Comparison of ENCODE assay signal across 9 mouse cellular contexts in the genomic region with DNA sequence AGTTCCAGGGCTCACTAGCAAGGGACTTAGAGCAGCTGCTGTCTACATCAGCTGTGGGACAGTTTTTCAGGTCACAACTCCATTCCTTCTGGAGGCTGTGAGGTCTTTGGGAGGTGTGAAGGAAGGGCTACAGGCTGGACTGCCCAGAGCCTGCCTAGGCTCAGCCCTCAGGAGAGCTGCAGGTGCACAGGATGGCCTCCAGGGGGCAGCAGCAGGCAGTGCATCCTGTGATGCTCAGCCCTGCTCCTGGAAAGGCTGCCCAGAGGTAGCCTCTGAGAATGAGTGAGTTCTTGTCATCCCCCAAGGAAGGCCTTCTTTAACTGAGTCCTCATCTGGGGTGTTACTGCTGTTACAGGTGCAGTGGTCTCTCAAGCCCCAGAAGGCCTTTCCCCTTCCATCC. TPM values are rescaled to one million over a fixed set of nuclear protein-coding genes. Genes with fewer than 3 reads are reported as not detected.
DNase-seq lines count a peak whose midpoint lies in the region; ATAC-seq and TF ChIP-seq lines count a peak whose summit lies in the region.
"Had no signal": no experiment of that assay in that cellular context is flagged by ENCODE, and none has a peak within 500 bp of the region (broad histone marks: within the 10 kb centered on the region; RNA-seq: fewer than 3 reads in every experiment).

No protein-coding gene starts in this region.

- peak; percentile 79 for DNase-seq in layer of hippocampus, adult 11-12 months (ENCODE audit: low spot score)
- DNase-seq in layer of hippocampus, adult 9-10 months (ENCODE audit: low spot score) = no peak
- peak; percentile 84 for DNase-seq in embryo, embryonic 10 days (ENCODE audit: low spot score)
- DNase-seq in gastrocnemius, postnatal 4 days (ENCODE audit: low spot score in 2 of 2) = peak; percentile 67 to 73
- peak; percentile 71 for DNase-seq in kidney, adult 18-20 months
- peak; percentile 72 for DNase-seq in limb, embryonic 14.5 days (ENCODE audit: low spot score)
- DNase-seq in spleen, adult 2 months (ENCODE audit: low read depth in 1 of 2, low spot score in 2 of 2) = peak in 1 of 2 experiments; percentile 56

- ATAC-seq in limb, embryonic 14.5 days (ENCODE audit: low FRiP score, low read depth) = peak; percentile 54; the same call in 1 of the 2 replicates
- ATAC-seq in midbrain, embryonic 16.5 days = peak; percentile 76

- H3K4me1 ChIP-seq in limb, embryonic 14.5 days (ENCODE audit: control insufficient read depth, insufficient read depth, low read length) = no peaks in the 10 kb centered on the region
- H3K4me1 ChIP-seq in midbrain, embryonic 16.5 days (ENCODE audit: control insufficient read depth, insufficient read depth, low read length) = no peaks in the 10 kb centered on the region
- no peaks in the 10 kb centered on the region for H3K4me1 ChIP-seq in spleen, adult 2 months (ENCODE audit: control insufficient read depth, insufficient read depth, insufficient read length)
- H3K4me1 ChIP-seq: megakaryocyte, embryonic 14.5 days had no signal

- no peak overlapping the region for H3K27ac ChIP-seq in limb, embryonic 14.5 days (replicated peaks; ENCODE audit: low read depth, low read length)
- H3K27ac ChIP-seq in midbrain, embryonic 16.5 days (ENCODE audit: low read length) = no peak overlapping the region
- H3K27ac ChIP-seq in spleen, adult 2 months (ENCODE audit: insufficient read depth, low read length) = no peak overlapping the region

- no peak overlapping the region for H3K4me2 ChIP-seq in limb, embryonic 14.5 days (replicated peaks; ENCODE audit: low read depth, low read length, severe bottlenecking)
- H3K4me2 ChIP-seq in midbrain, embryonic 16.5 days (ENCODE audit: low read length) = no peak overlapping the region

- TF ChIP-seq POLR2A in limb, embryonic 14.5 days (IDR thresholded peaks at IDR 0.05; ENCODE audit: borderline replicate concordance, extremely low read depth, insufficient read depth, insufficient read length) = no peak
- no peak for TF ChIP-seq POLR2A in spleen, adult 2 months (IDR thresholded peaks at IDR 0.05; ENCODE audit: low read depth, low read length)

- no peak overlapping the region for H3K9ac ChIP-seq in limb, embryonic 14.5 days (ENCODE audit: low read depth, low read length, severe bottlenecking)
- H3K9ac ChIP-seq in midbrain, embryonic 16.5 days (ENCODE audit: low read depth, low read length) = peak overlapping the region; percentile 8; the same call in 1 of the 2 replicates

- no peaks in the 10 kb centered on the region for H3K27me3 ChIP-seq in limb, embryonic 14.5 days (ENCODE audit: control insufficient read depth, insufficient read depth, low read length)
- H3K27me3 ChIP-seq in midbrain, embryonic 16.5 days (ENCODE audit: control insufficient read depth, insufficient read depth, low read depth, low read length) = no peaks in the 10 kb centered on the region
- no peaks in the 10 kb centered on the region for H3K27me3 ChIP-seq in spleen, adult 2 months (ENCODE audit: control insufficient read depth, insufficient read depth, low read length)

- peak; percentile 99 for TF ChIP-seq CTCF in spleen, adult 2 months (IDR thresholded peaks at IDR 0.05; ENCODE audit: extremely low read depth, insufficient read depth, insufficient read length, insufficient replicate concordance)

- no peak overlapping the region for H3K4me3 ChIP-seq in limb, embryonic 14.5 days (replicated peaks; ENCODE audit: low read length)
- H3K4me3 ChIP-seq in midbrain, embryonic 16.5 days (ENCODE audit: low read depth, low read length) = no peak overlapping the region
- H3K4me3 ChIP-seq in spleen, adult 2 months (ENCODE audit: extremely low read depth, insufficient read depth, insufficient read length) = no peak overlapping the region
- H3K4me3 ChIP-seq: megakaryocyte, embryonic 14.5 days had no signal

- peaks cover 85% of the 10 kb centered on the region for H3K36me3 ChIP-seq in limb, embryonic 14.5 days (ENCODE audit: control insufficient read depth, insufficient read depth, low read length)
- H3K36me3 ChIP-seq in midbrain, embryonic 16.5 days (ENCODE audit: control insufficient read depth, insufficient read depth, low read length) = peaks cover 22% of the 10 kb centered on the region; the same call in 1 of the 2 replicates
- H3K36me3 ChIP-seq in spleen, adult 2 months (ENCODE audit: control insufficient read depth, insufficient read depth, low read length) = peaks cover 18% of the 10 kb centered on the region

- H3K9me3 ChIP-seq in limb, embryonic 14.5 days (ENCODE audit: control insufficient read depth, low read length) = no peaks in the 10 kb centered on the region
- no peaks in the 10 kb centered on the region for H3K9me3 ChIP-seq in midbrain, embryonic 16.5 days (replicated peaks; ENCODE audit: control insufficient read depth, low read length, poor library complexity, severe bottlenecking)
- H3K9me3 ChIP-seq: megakaryocyte, embryonic 14.5 days had no signal

RNA-seq across cellular contexts. Expression of a gene that starts 12.5 kb away (rescaled TPM):
- 10 to 100 TPM; 19.3 to 22.1 TPM for total RNA-seq in gastrocnemius, postnatal 4 days (2021)
- 29.3 and 32.9 TPM in 2 replicates for polyA plus RNA-seq in limb, embryonic 14.5 days (2012; rRNA removed)
- 12.0 and 14.9 TPM in 2 replicates for polyA plus RNA-seq in limb, embryonic 14.5 days (2014; fragmentation: Nextera tagmentation; extraction: Ambion mirVana)
- 17.3 and 19.8 TPM in 2 replicates for polyA plus RNA-seq in midbrain, embryonic 16.5 days (2015; fragmentation: Nextera tagmentation; extraction: Ambion mirVana)
- 15.7 and 20.6 TPM in 2 replicates for polyA plus RNA-seq in spleen, adult 2 months (2012; rRNA removed)

RNA-seq across cellular contexts. Expression of a gene that starts 43.9 kb away (rescaled TPM):
- total RNA-seq in gastrocnemius, postnatal 4 days (2021) = under 1 TPM; 0.67 to 0.88 TPM
- polyA plus RNA-seq in limb, embryonic 14.5 days (2012; rRNA removed) = 2.2 and 2.5 TPM in 2 replicates
- polyA plus RNA-seq in limb, embryonic 14.5 days (2014; fragmentation: Nextera tagmentation; extraction: Ambion mirVana) = 1.4 and 1.6 TPM in 2 replicates
- 12.4 and 12.6 TPM in 2 replicates for polyA plus RNA-seq in midbrain, embryonic 16.5 days (2015; fragmentation: Nextera tagmentation; extraction: Ambion mirVana)
- 0.02 and 0.06 TPM in 2 replicates for polyA plus RNA-seq in spleen, adult 2 months (2012; rRNA removed)
